Mouse (Mus musculus): ENCODE results near the gene Olfr1134.

DNA sequence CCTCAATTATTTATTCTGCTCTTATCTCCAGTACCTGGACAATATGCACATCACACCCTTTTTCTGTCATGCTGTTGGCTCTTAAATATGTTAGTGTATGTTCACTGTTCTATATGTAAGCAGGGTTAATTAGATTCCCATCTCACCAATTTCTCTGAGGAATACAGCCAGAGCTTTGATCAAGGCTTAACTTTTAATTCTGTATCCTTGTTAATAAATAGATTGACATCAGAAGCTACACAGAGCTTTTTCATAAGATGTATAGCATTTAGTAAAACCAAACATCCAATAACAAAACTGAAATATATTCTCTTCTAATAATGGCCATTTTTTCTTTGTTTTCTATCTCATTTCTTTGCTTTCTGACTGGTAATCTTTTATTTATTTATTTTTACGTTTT, 15.3 kb upstream of the Olfr1134 start, which contains the start of gene Olfr1135:
- TF ChIP-seq EP300 (IDR thresholded peaks at IDR 0.05; ENCODE audit: low read depth) = no peak
- TF ChIP-seq CTCF (IDR thresholded peaks at IDR 0.05; ENCODE audit: low read depth) = no peak
